Mouse (Mus musculus) intestine, embryonic 16.5 days (tissue): ENCODE measurements around the gene Cyp4b1. TPM values are rescaled to one million over a fixed set of nuclear protein-coding genes. Genes with fewer than 3 reads are reported as not detected.
"Not testable (repeated sequence)": the region's sequence is repeated elsewhere in the genome, so short reads cannot be mapped to it uniquely, and the experiment has no call there.

Experiments used
- ATAC-seq: fragments of 200-750 bp; cut with Nextera tagmentation; 2 replicates; pipeline ENCODE4 v1.8.0; 2017; ENCODE audit warnings: moderate TSS enrichment, moderate library complexity
- H3K27ac ChIP-seq: fragments of 300-500 bp; sonication (generic); 2 replicates; pipeline ENCODE4 v1.5.1; 2014; ENCODE audit warnings: mild to moderate bottlenecking, low read length
- H3K27me3 ChIP-seq: fragments of 300-500 bp; sonication (generic); replicated peaks from 2 replicates; pipeline ENCODE4 v1.6.1; 2014; ENCODE audit warnings: low read length, control low read depth, mixed read lengths; ENCODE audit not compliant: control insufficient read depth, insufficient read depth
- H3K36me3 ChIP-seq: fragments of 300-500 bp; sonication (generic); 2 replicates; pipeline ENCODE4 v1.6.1; 2014; ENCODE audit warnings: low read length, control low read depth; ENCODE audit not compliant: control insufficient read depth, insufficient read depth
- H3K4me1 ChIP-seq: fragments of 300-500 bp; sonication (generic); 2 replicates; pipeline ENCODE4 v1.6.1; 2014; ENCODE audit warnings: low read length, control low read depth, mixed read lengths; ENCODE audit not compliant: control insufficient read depth, insufficient read depth
- H3K4me2 ChIP-seq: fragments of 300-500 bp; sonication (generic); 2 replicates; pipeline ENCODE4 v1.6.1; 2014; ENCODE audit warnings: low read depth, low read length, control low read depth
- H3K4me3 ChIP-seq: fragments of 300-500 bp; sonication (generic); 2 replicates; pipeline ENCODE4 v1.5.1; 2014; ENCODE audit warnings: mild to moderate bottlenecking, low read length
- H3K9ac ChIP-seq: fragments of 300-500 bp; sonication (generic); 2 replicates; pipeline ENCODE4 v1.6.1; 2014; ENCODE audit warnings: low read depth, low read length
- H3K9me3 ChIP-seq: fragments of 300-500 bp; sonication (generic); 2 replicates; pipeline ENCODE4 v1.6.1; 2016; ENCODE audit warnings: low read length, control low read depth; ENCODE audit not compliant: control insufficient read depth
- WGBS: fragments of 180-500 bp; shearing (Covaris S2); extraction: QIAGEN DNeasy Blood & Tissue Kit; methylation state at CpG from one replicate; pipeline ENCODE4 v1.1.7; 2014; 5-methylcytosine and 5-hydroxymethylcytosine counted together
- polyA plus RNA-seq: library from polyadenylated mRNA; unstranded; fragments of >200 nt; fragmentation: Nextera tagmentation; extraction: Ambion mirVana; gene quantifications from 2 replicates; pipeline ENCODE4 v1.2.1, GENCODE M21; 2015

Cyp4b1 gene
- polyA plus RNA-seq, 1 experiment from 2014 or later: 2.1 TPM

DNA sequence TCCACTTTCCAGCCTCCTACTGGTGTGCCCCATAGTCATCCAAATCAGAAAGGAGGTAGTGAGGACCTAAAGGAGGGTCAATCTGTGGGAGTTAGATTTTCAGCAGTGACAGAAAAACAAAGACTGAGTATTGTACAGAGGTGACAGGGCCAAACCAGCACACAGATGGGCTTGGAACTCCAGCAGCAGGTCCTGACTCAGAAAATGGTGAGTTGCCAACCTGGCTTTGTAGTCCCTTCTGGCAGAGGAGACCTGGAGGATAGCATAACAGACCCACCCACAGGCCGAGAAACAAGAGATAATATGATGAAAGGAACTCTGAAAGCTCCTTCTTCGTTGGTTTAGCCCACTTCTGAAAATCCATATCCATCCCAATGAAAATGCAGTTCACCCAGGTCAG lies 1.2 kb upstream of the Cyp4b1 start:
- H3K4me2 ChIP-seq: no peak overlapping the region
- H3K9ac ChIP-seq: no peak overlapping the region
- no peaks in the 10 kb centered on the region for H3K4me1 ChIP-seq
- H3K4me3 ChIP-seq: no peak overlapping the region
- no peak overlapping the region for H3K27ac ChIP-seq
- ATAC-seq: no peak
- no peaks in the 10 kb centered on the region for H3K9me3 ChIP-seq
- 60% methylated on average over 2 of the region's 2 CpGs for WGBS
- no peaks in the 10 kb centered on the region for H3K36me3 ChIP-seq
- no peaks in the 10 kb centered on the region for H3K27me3 ChIP-seq

DNA sequence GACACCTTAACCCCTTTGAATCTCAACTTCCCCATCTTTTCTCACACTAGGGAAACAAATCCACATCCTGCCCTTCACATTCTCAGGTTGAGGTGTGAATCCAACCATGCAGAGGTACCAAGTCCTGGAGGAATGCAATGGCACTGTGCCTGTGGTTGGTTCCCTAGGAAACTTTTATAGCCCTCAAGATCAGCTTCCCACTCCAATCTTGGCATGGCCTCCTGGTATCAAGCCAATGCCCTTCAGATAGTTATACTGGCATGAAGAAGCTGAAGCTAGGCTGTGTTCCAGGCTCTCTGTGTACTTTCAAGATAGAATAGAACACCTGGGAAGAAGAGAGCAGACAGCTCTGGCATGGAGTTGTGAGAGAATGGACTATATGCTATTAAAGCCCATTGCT lies 2.2 kb downstream of the Cyp4b1 start:
- ATAC-seq: no peak
- Histone ChIP-seq H3K27me3 (no peaks in the 10 kb centered on the region), H3K27ac (no peak overlapping the region), H3K4me1 (no peaks in the 10 kb centered on the region), H3K36me3 (no peaks in the 10 kb centered on the region), H3K9me3 (no peaks in the 10 kb centered on the region), H3K9ac (no peak overlapping the region), H3K4me2 (no peak overlapping the region), H3K4me3 (no peak overlapping the region)

DNA sequence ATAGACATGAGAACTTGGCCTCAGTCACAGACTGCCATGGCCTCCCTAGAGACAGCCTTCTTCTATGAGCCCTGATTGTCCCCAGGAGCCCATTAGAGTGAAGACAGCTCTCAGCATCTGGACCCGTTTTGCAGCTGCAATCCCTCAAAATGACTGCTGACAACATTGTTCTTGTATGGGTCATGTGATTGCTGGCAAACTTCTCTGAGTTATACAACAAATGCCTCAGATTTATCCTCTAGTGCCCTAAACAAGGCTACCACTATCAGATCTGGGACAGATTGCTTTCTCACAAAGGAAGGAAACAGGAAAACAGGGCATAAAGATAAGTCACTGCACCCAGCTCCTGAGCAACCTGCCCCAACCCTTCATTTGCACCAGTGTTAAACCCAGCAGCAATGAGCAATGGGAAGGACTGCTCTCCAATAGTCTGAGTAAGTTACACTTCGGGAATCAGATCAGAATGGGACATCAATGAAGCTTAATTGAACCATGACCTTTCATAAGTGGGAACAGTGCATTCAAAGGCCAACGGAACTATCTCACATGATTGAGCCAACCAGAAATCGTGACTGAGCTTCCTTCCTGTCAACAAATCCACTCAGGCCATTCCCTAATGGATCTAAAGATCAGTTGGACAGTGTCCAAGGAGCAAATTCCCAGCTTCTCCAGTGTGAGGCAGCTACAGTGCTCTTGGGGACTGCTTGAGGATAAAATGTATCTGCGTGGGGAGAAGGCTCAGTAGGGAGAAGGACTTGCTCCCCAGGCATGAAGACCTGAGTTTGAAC lies 4.4 kb downstream of the Cyp4b1 start:
- ATAC-seq: peak; percentile 56
- no peak overlapping the region for H3K4me3 ChIP-seq
- no peaks in the 10 kb centered on the region for H3K9me3 ChIP-seq
- H3K4me1 ChIP-seq: no peaks in the 10 kb centered on the region
- no peak overlapping the region for H3K4me2 ChIP-seq
- H3K36me3 ChIP-seq: no peaks in the 10 kb centered on the region
- no peak overlapping the region for H3K27ac ChIP-seq
- H3K27me3 ChIP-seq: no peaks in the 10 kb centered on the region
- H3K9ac ChIP-seq: no peak overlapping the region
- WGBS: 46% methylated on average over 5 of the region's 5 CpGs

DNA sequence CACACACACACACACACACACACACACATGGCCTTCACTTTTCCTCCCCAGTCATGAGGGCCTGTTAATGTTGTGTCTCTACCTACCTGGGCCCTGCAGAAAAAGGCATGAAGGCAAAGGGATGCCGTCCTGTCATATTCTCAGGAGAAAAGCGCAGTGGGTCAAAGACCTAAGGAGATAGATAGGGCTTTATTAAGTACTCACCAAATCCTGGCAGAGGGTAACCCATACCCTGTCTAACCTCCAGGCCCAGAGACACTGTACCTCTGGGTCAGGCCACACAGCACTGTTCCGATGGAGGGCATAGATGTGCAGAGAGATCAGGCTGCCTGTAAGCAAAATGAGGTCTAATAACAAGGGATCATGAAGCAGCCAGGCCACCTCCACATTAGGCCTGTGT lies 22.0 kb downstream of the Cyp4b1 start:
- H3K4me3 ChIP-seq, H3K9me3 ChIP-seq, H3K4me1 ChIP-seq, H3K36me3 ChIP-seq, H3K4me2 ChIP-seq, ATAC-seq, H3K27me3 ChIP-seq, H3K9ac ChIP-seq, H3K27ac ChIP-seq: not testable (repeated sequence)
- 93% methylated on average over 3 of the region's 3 CpGs for WGBS

DNA sequence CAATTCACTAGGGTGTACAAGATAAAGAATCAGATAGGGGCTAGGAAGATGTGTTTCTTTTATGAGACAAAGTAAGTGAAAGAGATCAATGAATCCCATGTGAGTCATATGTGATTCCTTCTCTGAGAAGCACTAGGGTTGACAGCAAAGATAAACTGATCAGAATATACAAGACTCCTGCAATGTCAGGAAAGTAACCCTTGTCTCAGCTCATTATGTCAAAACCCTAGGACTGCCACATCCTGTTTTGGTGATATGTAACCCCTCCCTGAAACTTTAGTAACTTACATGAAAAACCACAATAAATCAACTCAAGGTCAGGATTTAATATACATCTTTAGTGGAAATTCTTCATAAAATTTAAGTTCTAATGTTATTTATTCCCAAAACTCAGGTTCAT lies 33.5 kb downstream of the Cyp4b1 start:
- no peaks in the 10 kb centered on the region for H3K9me3 ChIP-seq
- no peak overlapping the region for H3K9ac ChIP-seq
- ATAC-seq: no peak
- no peak overlapping the region for H3K27ac ChIP-seq
- no peaks in the 10 kb centered on the region for H3K27me3 ChIP-seq
- no peak overlapping the region for H3K4me2 ChIP-seq
- H3K4me1 ChIP-seq: no peaks in the 10 kb centered on the region
- H3K36me3 ChIP-seq: no peaks in the 10 kb centered on the region
- no peak overlapping the region for H3K4me3 ChIP-seq

DNA sequence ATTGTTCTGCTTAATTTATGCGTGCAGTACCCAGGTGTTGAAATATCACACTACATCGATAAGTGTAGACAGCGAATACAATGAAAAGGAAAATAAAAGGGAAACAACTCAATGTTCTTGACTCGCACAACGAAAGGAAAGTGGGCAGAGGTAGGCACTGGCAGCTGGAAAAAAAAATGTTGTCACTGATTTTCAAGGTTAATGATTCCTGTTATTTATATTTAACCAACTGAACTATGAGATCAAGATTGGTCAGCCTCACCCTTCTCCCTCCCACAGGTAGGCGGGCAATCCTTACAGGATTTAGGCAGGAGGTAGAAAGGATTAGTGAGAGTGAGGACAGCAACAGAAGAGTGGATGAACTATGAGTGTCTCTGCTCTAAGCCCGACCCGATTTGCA lies 46.9 kb downstream of the Cyp4b1 start, which contains the start of gene Cyp4a32:
Gene Cyp4a32, plus strand, starts transcription at position 359 of the 400 bp plus-strand sequence.
- H3K9me3 ChIP-seq, H3K27ac ChIP-seq, H3K27me3 ChIP-seq, H3K4me2 ChIP-seq, H3K36me3 ChIP-seq, H3K4me1 ChIP-seq, H3K4me3 ChIP-seq, ATAC-seq, H3K9ac ChIP-seq: not testable (repeated sequence)
- 86% methylated on average over 8 of the region's 8 CpGs for WGBS

DNA sequence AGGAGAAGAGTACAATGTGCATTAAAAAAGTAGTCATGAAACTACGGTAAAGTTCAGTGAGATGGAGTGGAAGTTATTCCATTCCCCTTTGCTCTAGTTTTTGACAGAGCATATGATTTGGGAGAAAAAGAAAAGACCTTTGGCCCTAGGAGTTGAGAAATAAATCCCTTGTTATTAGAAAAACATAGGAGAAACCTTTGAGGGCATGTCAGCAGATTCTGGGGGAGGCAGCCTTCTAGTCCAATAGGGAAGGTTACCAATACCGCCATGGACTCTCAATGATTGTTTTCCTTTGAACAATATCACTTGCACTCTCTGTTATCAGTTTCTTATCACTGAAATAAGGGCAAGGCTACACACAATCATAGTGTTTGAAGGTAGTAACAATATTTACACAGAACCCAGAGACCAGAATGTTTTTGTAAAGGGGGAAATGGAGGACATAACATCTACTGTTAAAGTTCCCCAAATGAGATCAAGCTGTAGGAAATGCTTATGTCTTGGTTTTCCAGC lies 50.6 kb downstream of the Cyp4b1 start:
- Histone ChIP-seq H3K27me3 (no peaks in the 10 kb centered on the region), H3K27ac (no peak overlapping the region), H3K9ac (no peak overlapping the region), H3K9me3 (no peaks in the 10 kb centered on the region), H3K4me3 (no peak overlapping the region), H3K4me1 (no peaks in the 10 kb centered on the region), H3K36me3 (no peaks in the 10 kb centered on the region), H3K4me2 (no peak overlapping the region)
- no peak for ATAC-seq
- WGBS: 75% methylated on average over 2 of the region's 2 CpGs

DNA sequence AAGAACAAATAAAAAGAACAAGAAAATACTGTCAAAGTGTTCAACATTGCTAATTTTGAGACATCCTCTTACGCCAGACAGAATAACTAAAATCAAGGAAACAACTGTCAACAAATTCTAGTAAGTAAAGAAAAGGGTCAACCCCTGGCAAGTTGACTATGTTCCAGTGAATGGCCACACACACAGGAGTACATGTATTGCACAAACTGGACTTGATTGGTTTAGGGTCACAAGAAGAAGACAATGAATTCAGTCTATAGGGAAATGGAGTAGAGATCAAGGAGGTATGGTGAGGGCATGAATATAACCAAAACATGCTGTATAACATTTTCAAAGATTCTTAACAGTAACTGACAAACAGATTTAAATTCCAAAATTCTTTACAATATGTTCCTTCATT lies 51.2 kb downstream of the Cyp4b1 start:
- no peaks in the 10 kb centered on the region for H3K9me3 ChIP-seq
- H3K4me1 ChIP-seq: no peaks in the 10 kb centered on the region
- ATAC-seq: no peak
- H3K36me3 ChIP-seq: no peaks in the 10 kb centered on the region
- H3K4me2 ChIP-seq: no peak overlapping the region
- H3K27ac ChIP-seq: no peak overlapping the region
- no peak overlapping the region for H3K9ac ChIP-seq
- H3K4me3 ChIP-seq: no peak overlapping the region
- 90% methylated on average over 1 of the region's 1 CpGs for WGBS
- H3K27me3 ChIP-seq: no peaks in the 10 kb centered on the region

DNA sequence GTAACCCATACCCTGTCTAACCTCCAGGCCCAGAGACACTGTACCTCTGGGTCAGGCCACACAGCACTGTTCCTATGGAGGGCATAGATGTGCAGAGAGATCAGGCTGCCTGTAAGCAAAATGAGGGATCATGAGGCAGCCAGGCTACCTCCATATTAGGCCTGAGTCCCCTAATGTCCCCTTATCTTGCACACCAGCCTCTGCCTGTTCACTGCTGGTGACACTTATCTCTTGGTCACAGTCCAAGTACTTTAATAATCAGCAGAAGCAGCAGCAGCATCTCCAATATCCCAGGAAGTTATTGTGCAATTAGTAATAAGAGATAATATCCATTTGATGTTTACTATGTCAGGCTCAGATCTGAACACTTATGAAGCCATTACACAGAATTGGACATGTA lies 64.5 kb downstream of the Cyp4b1 start:
- Histone ChIP-seq H3K4me3 (no peak overlapping the region), H3K4me2 (no peak overlapping the region), H3K36me3 (no peaks in the 10 kb centered on the region), H3K9me3 (no peaks in the 10 kb centered on the region), H3K27ac (no peak overlapping the region), H3K27me3 (no peaks in the 10 kb centered on the region), H3K9ac (no peak overlapping the region), H3K4me1 (no peaks in the 10 kb centered on the region)
- ATAC-seq: no peak; the same call in 1 of the 2 replicates

DNA sequence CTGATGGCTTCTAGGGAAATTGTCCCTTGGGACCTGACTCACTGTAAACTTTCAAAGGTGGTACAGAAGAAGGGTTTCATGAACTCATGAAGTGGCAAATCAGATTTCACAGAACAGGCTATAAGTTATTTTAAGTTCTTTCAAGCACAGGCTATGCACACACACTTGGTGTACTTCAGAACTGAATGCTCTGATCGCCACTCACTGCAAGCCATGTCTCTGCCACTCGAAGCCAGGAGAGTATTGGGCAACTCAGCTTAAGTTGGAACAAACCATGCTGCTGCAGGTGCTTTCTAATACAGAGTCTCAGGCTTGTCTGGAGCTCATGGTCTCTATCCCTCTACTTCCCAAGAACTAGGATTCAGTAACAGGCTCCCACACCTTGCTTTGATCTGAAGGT lies 71.7 kb downstream of the Cyp4b1 start:
- no peak overlapping the region for H3K27ac ChIP-seq
- H3K4me2 ChIP-seq: no peak overlapping the region
- H3K9me3 ChIP-seq: no peaks in the 10 kb centered on the region
- no peak overlapping the region for H3K4me3 ChIP-seq
- no peaks in the 10 kb centered on the region for H3K36me3 ChIP-seq
- H3K27me3 ChIP-seq: no peaks in the 10 kb centered on the region
- 77% methylated on average over 2 of the region's 2 CpGs for WGBS
- ATAC-seq: no peak
- no peaks in the 10 kb centered on the region for H3K4me1 ChIP-seq
- no peak overlapping the region for H3K9ac ChIP-seq
